Mouse (Mus musculus): ENCODE measurements around the gene Clec4a1. TPM values are rescaled to one million over a fixed set of nuclear protein-coding genes. Genes with fewer than 3 reads are reported as not detected.

Gene Clec4a1
- polyA plus RNA-seq (2012; rRNA removed) = 0.29 and 0.65 TPM in 2 replicates

DNA sequence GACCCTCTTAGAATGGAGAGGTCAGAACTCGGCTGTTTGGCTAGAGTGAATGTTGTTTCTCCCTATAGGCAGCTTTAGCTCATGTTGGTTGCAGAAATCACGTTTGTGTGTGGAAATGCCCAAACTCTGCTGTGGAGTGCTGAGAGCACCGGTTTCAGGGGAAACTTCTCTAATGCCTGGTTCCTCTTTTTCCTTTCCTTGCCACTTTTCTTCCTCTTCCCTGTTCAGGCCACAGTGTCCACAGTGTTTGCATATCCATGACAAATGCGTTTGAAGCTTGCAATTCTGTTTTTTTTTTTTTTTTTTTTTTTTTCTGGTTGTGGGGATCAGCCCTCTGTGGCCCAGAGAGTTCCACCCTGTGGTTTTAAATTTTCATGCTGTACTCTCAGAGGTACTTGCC is at the start of gene Clec4a1:
Clec4a1 (plus strand) TSS at position 398 of the 400 bp plus-strand sequence.
- no peaks in the 10 kb centered on the region for H3K27me3 ChIP-seq (ENCODE audit: control insufficient read depth, insufficient read depth, low read length)
- TF ChIP-seq POLR2A (IDR thresholded peaks at IDR 0.05; ENCODE audit: low read depth, low read length) = no peak
- TF ChIP-seq CTCF (IDR thresholded peaks at IDR 0.05; ENCODE audit: extremely low read depth, insufficient read length, insufficient replicate concordance, low read depth, low read length) = no peak
- H3K4me3 ChIP-seq (ENCODE audit: low read depth, low read length) = no peak within 1 kb of the TSS
- no peaks in the 10 kb centered on the region for H3K4me1 ChIP-seq (ENCODE audit: control insufficient read depth, insufficient read depth, insufficient read length, low read length)
- 44% methylated on average over 4 of the region's 4 CpGs for WGBS
- no peak within 1 kb of the TSS; the same call in 1 of the 2 replicates for H3K27ac ChIP-seq (ENCODE audit: insufficient read depth, low read depth, low read length)
- no peaks in the 10 kb centered on the region for H3K36me3 ChIP-seq (ENCODE audit: control insufficient read depth, insufficient read depth, low read length)

DNA sequence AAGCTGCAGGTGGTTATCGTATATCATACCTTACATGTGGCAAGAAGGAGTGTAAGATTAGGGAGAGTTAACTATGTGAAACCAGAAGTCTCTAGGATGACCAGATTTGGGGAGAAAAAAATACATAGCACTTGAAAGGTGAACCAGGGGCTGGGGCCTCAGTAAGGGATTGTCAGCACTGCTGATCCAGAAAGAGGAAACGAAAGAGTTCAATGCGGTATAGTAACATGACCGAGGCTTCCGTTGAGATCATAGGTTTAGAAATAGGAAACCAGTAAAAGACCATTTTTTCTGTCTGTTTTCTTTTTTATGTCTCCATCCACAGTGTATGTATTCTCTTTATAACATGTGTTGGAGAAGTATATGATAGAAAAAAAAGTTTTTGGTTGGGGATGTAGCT is 48.8 kb upstream of the Clec4a1 start:
- H3K36me3 ChIP-seq (ENCODE audit: control insufficient read depth, insufficient read depth, low read length) = 0 out of 2 replicates have a peak, but pooled peaks cover 2% of the 10 kb centered on the region
- H3K27me3 ChIP-seq (ENCODE audit: control insufficient read depth, insufficient read depth, low read length) = no peaks in the 10 kb centered on the region
- H3K4me1 ChIP-seq (ENCODE audit: control insufficient read depth, insufficient read depth, insufficient read length, low read length) = no peaks in the 10 kb centered on the region; the same call in 1 of the 2 replicates
- no peak overlapping the region for H3K4me3 ChIP-seq (ENCODE audit: low read depth, low read length)
- no peak overlapping the region for H3K27ac ChIP-seq (ENCODE audit: insufficient read depth, low read depth, low read length)
- no peak for TF ChIP-seq CTCF (IDR thresholded peaks at IDR 0.05; ENCODE audit: extremely low read depth, insufficient read length, insufficient replicate concordance, low read depth, low read length)
- no peak for TF ChIP-seq POLR2A (IDR thresholded peaks at IDR 0.05; ENCODE audit: low read depth, low read length)
- WGBS = 81% methylated on average over 5 of the region's 5 CpGs

GRCm38 (mm10) chr6:122873871-122874719 is 47.6 kb upstream of the Clec4a1 start, which contains the start of gene Necap1:
Gene Necap1 (plus strand): TSS chr6:122874474.
- peaks cover 2% of the 10 kb centered on the region; the same call in 1 of the 2 replicates for H3K36me3 ChIP-seq (ENCODE audit: control insufficient read depth, insufficient read depth, low read length)
- H3K4me3 ChIP-seq (ENCODE audit: low read depth, low read length) = peak within 1 kb of the TSS; percentile 74
- 6% methylated on average over 43 of the region's 43 CpGs for WGBS
- TF ChIP-seq CTCF (IDR thresholded peaks at IDR 0.05; ENCODE audit: extremely low read depth, insufficient read length, insufficient replicate concordance, low read depth, low read length) (peak; percentile 92), POLR2A (IDR thresholded peaks at IDR 0.05; ENCODE audit: low read depth, low read length) (peak; percentile 70; the same call in 1 of the 2 replicates)
- peaks cover 10% of the 10 kb centered on the region; the same call in 1 of the 2 replicates for H3K4me1 ChIP-seq (ENCODE audit: control insufficient read depth, insufficient read depth, insufficient read length, low read length)
- no peaks in the 10 kb centered on the region for H3K27me3 ChIP-seq (ENCODE audit: control insufficient read depth, insufficient read depth, low read length)
- peak within 1 kb of the TSS; percentile 61 for H3K27ac ChIP-seq (ENCODE audit: insufficient read depth, low read depth, low read length)

DNA sequence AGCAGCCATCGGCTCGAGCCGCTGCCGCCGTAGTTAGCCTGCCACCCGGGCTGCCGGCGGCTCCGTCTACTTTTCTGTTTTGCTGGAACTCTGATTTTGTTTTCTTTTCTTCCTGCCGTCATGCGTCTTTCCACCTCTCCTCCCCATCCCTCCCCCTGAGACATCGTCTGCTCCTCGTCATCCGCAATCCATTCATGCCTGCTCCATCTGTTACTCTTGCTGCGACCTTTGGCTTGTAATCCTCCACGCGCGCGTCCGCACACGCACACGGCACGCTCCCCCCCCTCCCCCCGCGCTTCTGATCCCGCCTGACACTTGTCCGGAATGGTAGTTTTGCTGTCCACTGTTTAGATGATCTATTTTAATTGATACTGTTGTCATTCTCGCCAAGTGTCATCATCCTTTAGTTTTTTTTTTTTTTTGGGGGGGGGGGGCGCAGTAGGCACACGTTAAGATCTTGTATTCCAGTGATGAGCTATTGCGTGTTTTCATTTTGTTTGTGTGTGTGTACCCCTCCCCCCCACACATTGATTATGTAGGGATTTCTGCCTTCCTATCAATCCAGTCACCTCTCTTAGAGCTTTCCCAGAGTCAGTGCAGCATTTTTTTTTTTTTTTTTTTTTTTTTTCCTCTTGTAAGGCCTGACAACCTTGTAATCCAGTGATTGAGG is 46.8 kb upstream of the Clec4a1 start:
- Histone ChIP-seq H3K27ac (ENCODE audit: insufficient read depth, low read depth, low read length) (peak overlapping the region; percentile 61), H3K4me3 (ENCODE audit: low read depth, low read length) (peak overlapping the region; percentile 74), H3K36me3 (ENCODE audit: control insufficient read depth, insufficient read depth, low read length) (peaks cover 2% of the 10 kb centered on the region; the same call in 1 of the 2 replicates), H3K4me1 (ENCODE audit: control insufficient read depth, insufficient read depth, insufficient read length, low read length) (peaks cover 13% of the 10 kb centered on the region; the same call in 1 of the 2 replicates), H3K27me3 (ENCODE audit: control insufficient read depth, insufficient read depth, low read length) (no peaks in the 10 kb centered on the region)
- WGBS = under 1% methylated on average over 31 of the region's 31 CpGs
- no peak for TF ChIP-seq CTCF (IDR thresholded peaks at IDR 0.05; ENCODE audit: extremely low read depth, insufficient read length, insufficient replicate concordance, low read depth, low read length)
- no peak for TF ChIP-seq POLR2A (IDR thresholded peaks at IDR 0.05; ENCODE audit: low read depth, low read length)

DNA sequence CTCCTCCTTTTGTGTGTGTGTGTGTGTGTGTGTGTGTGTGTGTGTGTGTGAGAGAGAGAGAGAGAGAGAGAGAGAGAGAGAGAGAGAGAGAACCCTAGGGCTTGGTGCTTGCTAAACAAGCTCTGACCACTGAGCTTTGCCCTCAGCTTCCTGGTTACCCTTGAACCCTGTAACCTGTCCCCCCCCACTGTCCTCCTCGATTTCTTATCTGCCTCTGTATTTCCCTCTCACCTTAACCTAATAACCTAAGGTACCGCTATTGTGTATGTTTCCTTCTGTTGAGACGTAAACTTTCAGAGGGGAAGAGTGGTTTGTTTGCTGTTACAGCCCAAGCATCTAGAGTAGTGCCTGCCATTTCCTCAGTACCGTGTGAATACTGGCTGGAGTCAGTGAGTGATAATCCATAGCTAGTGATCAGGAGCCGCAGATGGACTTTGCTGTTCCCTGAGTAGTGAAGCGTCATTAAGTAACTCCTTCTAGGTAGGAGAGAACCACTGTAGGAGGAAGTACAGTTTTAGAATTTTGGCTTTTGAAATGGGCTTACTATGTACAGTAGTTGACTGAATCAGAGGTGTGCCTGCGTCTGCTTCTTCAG is 42.4 kb upstream of the Clec4a1 start:
- peaks cover 38% of the 10 kb centered on the region for H3K36me3 ChIP-seq (ENCODE audit: control insufficient read depth, insufficient read depth, low read length)
- TF ChIP-seq POLR2A (IDR thresholded peaks at IDR 0.05; ENCODE audit: low read depth, low read length) (no peak), CTCF (IDR thresholded peaks at IDR 0.05; ENCODE audit: extremely low read depth, insufficient read length, insufficient replicate concordance, low read depth, low read length) (no peak)
- 37% methylated on average over 7 of the region's 7 CpGs for WGBS
- peak overlapping the region; percentile 68; the same call in 1 of the 2 replicates for H3K27ac ChIP-seq (ENCODE audit: insufficient read depth, low read depth, low read length)
- H3K4me3 ChIP-seq (ENCODE audit: low read depth, low read length) = no peak overlapping the region
- peaks cover 18% of the 10 kb centered on the region; the same call in 1 of the 2 replicates for H3K4me1 ChIP-seq (ENCODE audit: control insufficient read depth, insufficient read depth, insufficient read length, low read length)
- H3K27me3 ChIP-seq (ENCODE audit: control insufficient read depth, insufficient read depth, low read length) = no peaks in the 10 kb centered on the region

DNA sequence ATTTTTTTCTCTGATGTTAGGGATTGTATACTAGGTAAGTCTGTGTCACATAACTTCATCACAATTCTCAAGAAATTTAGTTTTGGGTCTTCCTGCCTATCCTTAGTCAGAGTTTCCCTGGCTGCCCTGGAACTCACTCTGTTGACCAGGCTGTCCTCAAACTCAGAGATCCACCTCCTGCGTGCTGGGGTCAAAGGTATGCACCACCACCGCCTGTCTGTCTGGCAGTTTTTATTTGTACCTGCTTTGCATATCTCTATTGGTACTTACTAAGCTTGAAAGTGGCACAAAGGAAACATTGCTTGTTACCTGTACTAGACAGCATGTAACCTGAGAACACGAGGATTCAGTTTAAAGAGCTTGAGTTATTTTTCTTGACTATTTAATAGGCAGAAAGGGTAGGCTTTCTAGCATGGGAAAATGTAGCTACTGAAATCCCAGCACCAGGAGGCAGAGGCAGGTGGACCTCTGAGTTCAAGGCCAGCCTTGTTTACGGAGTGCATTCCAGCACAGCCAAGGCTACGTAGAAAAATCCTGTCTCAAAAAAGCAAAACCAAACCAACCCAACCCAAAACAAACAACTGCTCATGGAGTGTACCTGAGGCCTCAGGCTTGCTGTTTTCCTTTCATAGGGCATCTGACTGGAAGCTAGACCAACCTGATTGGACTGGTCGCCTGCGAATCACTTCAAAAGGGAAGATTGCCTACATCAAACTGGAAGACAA is 41.7 kb upstream of the Clec4a1 start:
- Histone ChIP-seq H3K27ac (ENCODE audit: insufficient read depth, low read depth, low read length) (peak overlapping the region; percentile 68; the same call in 1 of the 2 replicates), H3K27me3 (ENCODE audit: control insufficient read depth, insufficient read depth, low read length) (no peaks in the 10 kb centered on the region), H3K4me3 (ENCODE audit: low read depth, low read length) (no peak overlapping the region), H3K36me3 (ENCODE audit: control insufficient read depth, insufficient read depth, low read length) (peaks cover 44% of the 10 kb centered on the region), H3K4me1 (ENCODE audit: control insufficient read depth, insufficient read depth, insufficient read length, low read length) (peaks cover 18% of the 10 kb centered on the region; the same call in 1 of the 2 replicates)
- no peak for TF ChIP-seq POLR2A (IDR thresholded peaks at IDR 0.05; ENCODE audit: low read depth, low read length)
- no peak for TF ChIP-seq CTCF (IDR thresholded peaks at IDR 0.05; ENCODE audit: extremely low read depth, insufficient read length, insufficient replicate concordance, low read depth, low read length)
- 52% methylated on average over 7 of the region's 7 CpGs for WGBS

Measured in small intestine, adult 2 months (tissue).